Mouse (Mus musculus): ENCODE measurements at regions not wholly inside any gene's neighbourhood (a gene's known extent, or its start where the extent isn't known, plus 50 kb on each side); places are given as distances from the start of the nearest gene placed in this dataset.
"Not testable (repeated sequence)": the region's sequence is repeated elsewhere in the genome, so short reads cannot be mapped to it uniquely, and the experiment has no call there.

- intact Hi-C loops (cut with DNase I), result loop anchor here (5.0 kb wide), 2 partner anchors 137 to 212 kb away; no protein-coding TSS in a partner anchor
- no peak for DNase-seq (ENCODE audit: low spot score in 2 of 2)
These were observed 57.8 kb downstream of the Dusp6 start for GRCm38 (mm10) chr10:99320797-99321196.

- intact Hi-C loops (cut with DNase I), result loop anchor here (1.0 to 5.0 kb wide), 6 partner anchors 13 to 209 kb away; partner anchors contain the start of gene Dusp6
- peak; percentile 61 to 97 for DNase-seq (ENCODE audit: low spot score in 2 of 2)
These were observed 60.3 kb downstream of the Dusp6 start for GRCm38 (mm10) chr10:99323358-99323757.

- no peak for DNase-seq (ENCODE audit: low spot score in 2 of 2)
- intact Hi-C loops (cut with DNase I), result no loop called here
These were observed 64.5 kb downstream of the Dusp6 start for GRCm38 (mm10) chr10:99327501-99327900.

- intact Hi-C loops (cut with DNase I), result no loop called here
- DNase-seq (ENCODE audit: low spot score in 2 of 2), result no peak
These were observed 65.5 kb downstream of the Dusp6 start for GRCm38 (mm10) chr10:99328568-99328967.

GRCm38 (mm10) chr10:99329469-99329868 is 66.4 kb downstream of the Dusp6 start:
- no peak for DNase-seq (ENCODE audit: low spot score in 2 of 2)
- intact Hi-C loops (cut with DNase I), result no loop called here

- intact Hi-C loops (cut with DNase I), result no loop called here
- no peak for DNase-seq (ENCODE audit: low spot score in 2 of 2)
These were observed 67.5 kb downstream of the Dusp6 start for GRCm38 (mm10) chr10:99330519-99330918.

- intact Hi-C loops (cut with DNase I), result no loop called here
These were observed 68.8 kb downstream of the Dusp6 start for GRCm38 (mm10) chr10:99331876-99332275.

GRCm38 (mm10) chr10:99333831-99334230 is 70.8 kb downstream of the Dusp6 start:
- intact Hi-C loops (cut with DNase I), result no loop called here
- DNase-seq (ENCODE audit: low spot score in 2 of 2), result no peak

More at GRCm38 (mm10) chr10:99331876-99332275, 68.8 kb downstream of the Dusp6 start:
- no peak for DNase-seq (ENCODE audit: low spot score in 2 of 2)

GRCm38 (mm10) chr10:99336091-99336490 is 73.1 kb downstream of the Dusp6 start:
- no peak for DNase-seq (ENCODE audit: low spot score in 2 of 2)
- intact Hi-C loops (cut with DNase I), result no loop called here

- DNase-seq (ENCODE audit: low spot score in 2 of 2); intact Hi-C loops (cut with DNase I): not testable (repeated sequence)
These were observed 75.8 kb downstream of the Dusp6 start for GRCm38 (mm10) chr10:99338790-99339189.

GRCm38 (mm10) chr10:99339291-99339912 is 76.4 kb downstream of the Dusp6 start:
- intact Hi-C loops (cut with DNase I), result not testable (repeated sequence)

GRCm38 (mm10) chr10:99340057-99340456 is 77.0 kb downstream of the Dusp6 start:
- intact Hi-C loops (cut with DNase I); DNase-seq (ENCODE audit: low spot score in 2 of 2): not testable (repeated sequence)

More at GRCm38 (mm10) chr10:99339291-99339912, 76.4 kb downstream of the Dusp6 start:
- peak; percentile 72 to 80 for DNase-seq (ENCODE audit: low spot score in 2 of 2)

- intact Hi-C loops (cut with DNase I), result no loop called here
- DNase-seq (ENCODE audit: low spot score in 2 of 2), result no peak
These were observed 86.2 kb downstream of the Dusp6 start for GRCm38 (mm10) chr10:99349125-99349716.

GRCm38 (mm10) chr10:99353541-99354292 is 90.7 kb downstream of the Dusp6 start:
- intact Hi-C loops (cut with DNase I), result loop anchor here (5.0 kb wide), 1 partner anchor 44 kb away; no protein-coding TSS in a partner anchor
- peak in 1 of 2 experiments; percentile 32 for DNase-seq (ENCODE audit: low spot score in 2 of 2)

GRCm38 (mm10) chr10:99354352-99354751 is 91.3 kb downstream of the Dusp6 start:
- intact Hi-C loops (cut with DNase I), result loop anchor here (5.0 kb wide), 1 partner anchor 43 kb away; no protein-coding TSS in a partner anchor
- DNase-seq (ENCODE audit: low spot score in 2 of 2), result no peak

GRCm38 (mm10) chr10:99355303-99355702 is 92.3 kb downstream of the Dusp6 start:
- intact Hi-C loops (cut with DNase I), result no loop called here

GRCm38 (mm10) chr10:99356221-99356620 is 93.2 kb downstream of the Dusp6 start:
- intact Hi-C loops (cut with DNase I), result no loop called here
- DNase-seq (ENCODE audit: low spot score in 2 of 2), result no peak

More at GRCm38 (mm10) chr10:99355303-99355702, 92.3 kb downstream of the Dusp6 start:
- DNase-seq (ENCODE audit: low spot score in 2 of 2), result no peak

GRCm38 (mm10) chr10:99356883-99357282 is 93.9 kb downstream of the Dusp6 start:
- intact Hi-C loops (cut with DNase I), result no loop called here
- DNase-seq (ENCODE audit: low spot score in 2 of 2), result peak in 1 of 2 experiments; percentile 87

GRCm38 (mm10) chr10:99357347-99357746 is 94.3 kb downstream of the Dusp6 start:
- DNase-seq (ENCODE audit: low spot score in 2 of 2), result no peak
- intact Hi-C loops (cut with DNase I), result no loop called here

GRCm38 (mm10) chr10:99358256-99358655 is 95.2 kb downstream of the Dusp6 start:
- intact Hi-C loops (cut with DNase I), result no loop called here
- no peak for DNase-seq (ENCODE audit: low spot score in 2 of 2)

Data from left cerebral cortex, postnatal 25 days (tissue).